Mouse (Mus musculus) limb, embryonic 10.5 days (tissue): ENCODE measurements around the gene Gmds. TPM values are rescaled to one million over a fixed set of nuclear protein-coding genes. Genes with fewer than 3 reads are reported as not detected.

ENCODE experiments used
- DNase-seq: peaks from one replicate; pipeline ENCODE4 v3.0.0-alpha.2; 2017; ENCODE audit warnings: low spot score
- H3K27ac ChIP-seq: fragments of 300-500 bp; sonication (generic); 2 replicates; pipeline ENCODE4 v1.5.1; 2016; ENCODE audit warnings: mild to moderate bottlenecking
- H3K27me3 ChIP-seq: fragments of 300-500 bp; sonication (generic); 2 replicates; pipeline ENCODE4 v1.6.1; 2016; ENCODE audit warnings: low read depth, mild to moderate bottlenecking; ENCODE audit not compliant: poor library complexity, severe bottlenecking
- H3K36me3 ChIP-seq: fragments of 300-500 bp; sonication (generic); 2 replicates; pipeline ENCODE4 v1.6.1; 2016; ENCODE audit warnings: mild to moderate bottlenecking, moderate library complexity
- H3K4me1 ChIP-seq: fragments of 300-500 bp; sonication (generic); 2 replicates; pipeline ENCODE4 v1.6.1; 2016
- H3K4me3 ChIP-seq: fragments of 300-500 bp; sonication (generic); 2 replicates; pipeline ENCODE4 v1.5.1; 2016; ENCODE audit warnings: mild to moderate bottlenecking, moderate library complexity
- H3K9me3 ChIP-seq: fragments of 300-500 bp; sonication (generic); replicated peaks from 2 replicates; pipeline ENCODE4 v1.6.1; 2016; ENCODE audit warnings: mild to moderate bottlenecking
- WGBS: fragments of 180-500 bp; shearing (Covaris S2); methylation state at CpG from one replicate; pipeline ENCODE4 v1.1.7; 2016; 5-methylcytosine and 5-hydroxymethylcytosine counted together
- polyA plus RNA-seq: library from polyadenylated mRNA; unstranded; fragments of >200 nt; fragmentation: Nextera tagmentation; extraction: Ambion mirVana; gene quantifications from 2 replicates; pipeline ENCODE4 v1.2.1, GENCODE M21; 2016

Gmds gene
- polyA plus RNA-seq, 1 experiment from 2014 or later = 22.9 TPM

DNA sequence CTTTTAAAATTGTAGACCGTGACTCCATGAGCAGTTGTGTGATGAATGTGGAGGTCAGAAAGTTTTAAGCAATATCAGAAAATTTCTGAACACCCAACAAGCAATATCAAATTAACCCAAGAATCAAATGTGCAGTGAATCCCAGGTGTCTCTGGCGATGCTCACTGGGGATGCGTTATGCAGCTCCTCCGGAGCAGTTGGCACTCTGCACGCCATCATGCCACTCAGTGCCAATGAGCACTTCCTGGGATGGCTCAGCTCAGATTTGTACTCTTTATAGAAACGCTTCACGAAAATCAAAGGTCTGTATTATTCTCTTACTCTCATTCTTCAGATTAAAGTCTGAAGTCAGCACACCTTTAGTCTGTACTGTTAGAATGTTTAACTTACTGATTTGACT, 360.4 kb downstream of the Gmds start:
- no peak for DNase-seq
- Histone ChIP-seq H3K27me3 (peaks cover 77% of the 10 kb centered on the region), H3K27ac (no peak overlapping the region), H3K4me3 (no peak overlapping the region), H3K4me1 (peaks cover 15% of the 10 kb centered on the region; the same call in 1 of the 2 replicates), H3K36me3 (no peaks in the 10 kb centered on the region), H3K9me3 (no peaks in the 10 kb centered on the region)
- WGBS = 95% methylated on average over 7 of the region's 7 CpGs

DNA sequence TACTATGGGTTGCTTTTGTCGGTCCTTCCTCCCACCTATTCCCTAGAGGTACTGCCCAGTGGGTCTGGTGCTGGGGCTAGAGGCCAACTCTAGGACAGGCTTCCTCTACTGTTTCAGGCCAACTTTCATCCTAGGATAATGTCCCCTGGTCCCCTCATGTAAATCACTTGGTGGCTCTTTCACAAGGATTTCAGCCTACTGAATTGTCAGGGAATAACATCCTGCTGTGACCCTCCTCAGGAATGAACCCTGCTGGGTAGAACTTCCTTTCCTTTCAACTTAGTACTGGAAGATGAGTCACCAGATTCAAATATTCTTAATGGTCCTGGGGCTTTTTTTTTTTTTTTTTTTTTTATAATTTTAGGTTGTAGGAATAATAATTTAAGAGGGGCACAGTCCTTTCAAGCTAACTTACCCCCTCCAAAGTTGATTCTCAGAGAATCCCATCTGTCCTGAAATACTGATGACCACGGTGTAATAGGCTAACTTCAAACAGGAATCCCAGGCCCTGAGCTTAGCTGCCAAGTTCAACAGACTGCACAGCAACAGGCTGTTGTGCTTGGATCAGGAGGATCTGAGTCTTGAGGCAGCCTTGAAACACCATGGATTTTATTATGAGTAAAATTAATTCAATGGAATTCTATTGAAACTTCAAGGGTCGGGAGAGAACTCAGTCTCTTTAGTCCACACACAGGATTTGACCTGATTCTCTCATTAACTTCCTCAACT, 363.6 kb downstream of the Gmds start:
- DNase-seq = no peak
- Histone ChIP-seq H3K27ac (no peak overlapping the region), H3K4me3 (no peak overlapping the region), H3K36me3 (no peaks in the 10 kb centered on the region), H3K4me1 (peaks cover 45% of the 10 kb centered on the region), H3K27me3 (peaks cover 77% of the 10 kb centered on the region), H3K9me3 (no peaks in the 10 kb centered on the region)
- 36% methylated on average over 3 of the region's 3 CpGs for WGBS

DNA sequence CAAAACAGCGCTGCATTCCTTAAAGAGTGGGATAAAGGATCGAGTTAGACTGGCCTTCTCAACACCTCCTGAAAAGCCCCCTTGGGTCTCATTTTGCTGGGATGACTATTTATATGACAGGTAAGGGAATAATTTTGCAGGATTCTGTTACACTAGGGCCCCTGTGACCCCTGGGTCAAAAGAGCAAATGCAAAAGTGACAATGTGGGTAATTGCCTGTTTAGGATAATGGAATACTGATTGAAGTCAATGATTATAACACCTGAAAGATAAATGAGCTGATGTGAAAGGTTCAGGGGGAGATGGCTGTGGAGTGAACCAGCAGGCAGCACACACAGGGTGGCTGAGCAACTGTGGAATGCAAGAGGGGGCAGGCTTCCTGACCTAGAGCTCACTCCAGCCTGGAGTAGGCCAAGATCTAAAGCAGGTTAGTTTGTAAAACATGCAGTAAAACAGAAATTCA, 367.5 kb downstream of the Gmds start:
- no peak overlapping the region; the same call in 1 of the 2 replicates for H3K27ac ChIP-seq
- H3K9me3 ChIP-seq = no peaks in the 10 kb centered on the region
- no peak overlapping the region for H3K4me3 ChIP-seq
- 12% methylated on average over 2 of the region's 2 CpGs for WGBS
- H3K27me3 ChIP-seq = peaks cover 80% of the 10 kb centered on the region
- no peaks in the 10 kb centered on the region for H3K36me3 ChIP-seq
- H3K4me1 ChIP-seq = peaks cover 53% of the 10 kb centered on the region
- DNase-seq = peak; percentile 60

DNA sequence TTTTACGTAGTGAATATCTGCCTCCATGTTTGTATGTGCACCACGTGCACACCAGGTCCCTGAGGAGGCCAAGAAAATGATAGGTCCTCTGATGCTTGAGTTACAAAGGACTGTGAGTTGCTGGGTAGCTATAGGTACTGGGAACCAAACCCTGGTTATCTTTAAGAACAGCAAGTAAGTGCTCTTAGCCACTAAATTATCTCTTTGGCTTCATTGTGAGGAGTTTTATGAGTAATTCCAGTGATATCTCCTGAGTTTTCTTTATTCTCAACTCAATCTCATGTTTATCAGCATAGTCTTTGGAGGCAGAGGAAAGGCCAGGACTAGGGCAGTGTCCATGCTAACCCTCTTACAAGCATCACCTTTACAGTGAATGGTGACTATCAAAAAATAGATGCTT, 370.3 kb downstream of the Gmds start:
- Histone ChIP-seq H3K4me1 (peaks cover 41% of the 10 kb centered on the region), H3K36me3 (no peaks in the 10 kb centered on the region), H3K27ac (no peak overlapping the region), H3K27me3 (peaks cover 77% of the 10 kb centered on the region), H3K9me3 (no peaks in the 10 kb centered on the region), H3K4me3 (no peak overlapping the region)
- no peak for DNase-seq
- WGBS = 91% methylated on average over 2 of the region's 2 CpGs

DNA sequence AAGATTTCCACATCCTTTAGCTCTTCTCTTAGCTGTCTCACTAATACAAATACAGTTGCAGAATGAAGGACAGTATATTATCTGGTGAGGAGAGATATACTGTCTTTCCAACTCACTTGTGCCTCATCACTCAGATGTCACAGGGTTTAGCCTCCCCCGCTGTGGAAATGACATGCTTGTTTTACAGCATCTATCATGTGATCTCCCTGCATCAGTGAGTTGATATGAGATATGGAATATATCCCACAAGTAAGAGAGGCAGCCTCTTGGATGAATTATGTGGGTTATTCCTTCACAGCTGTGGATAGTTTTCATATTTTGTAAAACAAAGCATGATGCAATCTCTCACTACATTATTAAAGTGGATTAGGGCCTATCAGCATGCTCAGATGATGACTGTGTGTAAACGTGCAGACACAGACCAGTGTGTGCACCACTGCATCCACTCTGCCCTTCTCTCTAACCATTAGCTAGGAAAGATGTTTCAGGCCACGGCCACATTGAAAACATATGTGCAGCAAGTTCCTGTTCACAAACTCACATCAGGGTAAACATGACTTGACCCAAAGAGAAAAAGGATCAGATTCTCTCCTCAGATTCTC, 371.5 kb downstream of the Gmds start:
- peaks cover 32% of the 10 kb centered on the region for H3K4me1 ChIP-seq
- 45% methylated on average over 3 of the region's 3 CpGs for WGBS
- no peak for DNase-seq
- H3K36me3 ChIP-seq = no peaks in the 10 kb centered on the region
- H3K4me3 ChIP-seq = no peak overlapping the region
- peaks cover 75% of the 10 kb centered on the region for H3K27me3 ChIP-seq
- H3K27ac ChIP-seq = peak overlapping the region; percentile 58; the same call in 1 of the 2 replicates
- H3K9me3 ChIP-seq = no peaks in the 10 kb centered on the region

DNA sequence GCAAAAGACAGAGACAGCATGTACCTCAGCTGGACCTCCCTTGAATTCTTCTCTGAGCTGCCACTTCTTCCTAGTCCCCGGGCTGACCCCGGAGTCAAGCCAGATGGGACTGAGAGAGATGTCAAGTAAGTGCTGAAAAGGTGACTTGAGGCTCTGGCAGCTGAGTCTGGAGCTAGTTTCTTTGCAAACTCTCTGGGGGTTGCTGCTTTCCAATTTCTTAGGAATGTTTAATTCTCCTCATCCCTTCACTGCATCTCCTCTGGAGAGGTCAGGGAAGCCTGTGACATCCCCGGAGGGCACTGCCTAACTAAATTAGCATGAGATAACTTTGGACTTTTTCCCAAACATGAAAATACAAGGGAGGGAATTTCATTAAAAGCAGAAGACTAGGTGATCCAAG, 378.0 kb downstream of the Gmds start:
- WGBS = 29% methylated on average over 3 of the region's 3 CpGs
- Histone ChIP-seq H3K9me3 (no peaks in the 10 kb centered on the region), H3K36me3 (no peaks in the 10 kb centered on the region), H3K27ac (no peak overlapping the region), H3K27me3 (peaks cover 71% of the 10 kb centered on the region), H3K4me3 (no peak overlapping the region), H3K4me1 (peaks cover 25% of the 10 kb centered on the region)
- DNase-seq = no peak

DNA sequence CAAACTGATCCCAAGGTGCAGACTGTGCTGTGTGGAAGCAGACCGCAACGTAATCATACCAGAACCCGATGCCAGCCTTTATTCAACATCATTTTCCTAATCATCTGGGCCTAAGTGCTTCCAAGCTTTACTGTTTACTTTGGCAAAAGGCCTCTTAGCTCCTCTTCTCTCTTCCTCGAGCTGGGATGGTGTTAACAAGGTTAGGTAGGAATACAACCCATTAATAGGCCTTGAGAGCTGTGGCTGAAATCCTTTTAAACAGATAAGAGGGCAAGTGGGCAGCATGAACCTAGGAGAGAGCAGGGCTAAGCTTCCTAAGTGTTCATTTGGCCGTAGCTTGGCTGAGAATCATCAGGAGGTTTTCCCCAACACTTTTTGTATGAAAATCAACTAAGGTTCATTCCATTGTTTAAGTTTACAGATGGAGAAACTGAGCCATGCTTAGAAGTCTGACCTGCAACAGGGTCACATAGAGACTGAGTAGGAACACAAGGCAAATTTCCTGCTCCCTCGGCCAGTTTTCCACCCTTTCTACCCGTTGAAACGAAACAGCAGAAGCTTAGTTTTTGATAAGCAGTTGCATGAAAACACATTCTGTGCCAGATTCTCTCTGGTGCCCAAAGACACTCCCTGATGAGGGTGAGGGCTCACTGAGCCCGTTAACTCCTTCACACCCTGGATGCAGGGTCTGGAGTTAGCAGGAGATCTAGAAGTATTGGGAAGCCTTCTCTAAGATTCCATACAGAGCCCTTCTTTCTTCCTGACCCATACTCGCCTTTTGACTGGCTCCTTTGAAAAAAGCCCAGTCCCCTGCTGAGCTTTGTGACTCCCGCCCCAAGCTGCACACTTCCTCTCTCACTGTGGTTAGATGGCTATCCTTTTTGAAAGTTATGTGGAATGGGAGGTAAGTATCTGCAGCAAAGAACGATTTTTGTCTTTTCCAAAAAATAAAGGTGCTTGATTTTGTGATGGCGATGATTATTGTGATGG, 379.9 kb downstream of the Gmds start:
- Histone ChIP-seq H3K4me1 (peaks cover 25% of the 10 kb centered on the region), H3K4me3 (no peak overlapping the region), H3K36me3 (no peaks in the 10 kb centered on the region), H3K27me3 (peaks cover 54% of the 10 kb centered on the region), H3K27ac (no peak overlapping the region; the same call in 1 of the 2 replicates), H3K9me3 (no peaks in the 10 kb centered on the region)
- no peak for DNase-seq
- 58% methylated on average over 13 of the region's 13 CpGs for WGBS

DNA sequence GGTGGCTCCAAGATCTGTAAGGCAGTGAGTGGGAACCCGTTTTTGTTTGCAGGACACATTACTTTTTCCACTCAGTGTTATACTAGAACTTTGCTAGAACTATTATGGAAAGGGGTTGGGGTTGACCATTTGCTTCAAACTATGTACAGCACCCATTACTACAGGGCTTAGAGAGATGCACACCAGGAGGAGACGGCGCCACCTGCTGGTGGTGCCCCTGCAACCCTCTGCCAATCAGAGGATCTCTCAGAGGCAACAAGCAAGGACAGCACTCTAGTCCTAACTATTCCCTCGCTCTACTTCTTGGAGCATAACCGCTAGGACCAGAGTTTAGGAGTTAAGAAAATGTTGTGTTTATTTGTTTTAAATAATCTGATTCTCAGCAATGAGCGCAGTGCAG, 382.0 kb downstream of the Gmds start:
- 82% methylated on average over 6 of the region's 6 CpGs for WGBS
- no peak for DNase-seq

DNA sequence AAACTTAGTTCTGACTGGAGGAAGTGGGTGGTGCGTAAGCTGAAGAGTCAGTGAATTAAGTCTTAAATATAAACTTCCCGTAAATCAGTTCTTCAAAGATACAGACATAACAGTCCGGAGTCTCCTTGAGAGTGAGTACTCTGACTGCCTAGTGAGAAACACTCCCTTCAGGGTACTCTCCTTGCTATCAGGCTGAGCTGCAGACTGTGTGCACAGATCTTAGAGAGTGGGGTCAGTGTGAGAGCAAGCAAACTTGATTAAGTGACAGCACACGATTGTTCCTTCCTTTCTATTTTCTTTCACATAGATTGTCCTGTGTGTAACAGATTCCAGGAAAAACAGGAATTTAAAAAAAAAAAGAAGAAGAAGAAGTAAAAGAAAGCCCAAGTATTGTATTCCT, 382.4 kb downstream of the Gmds start:
- no peaks in the 10 kb centered on the region for H3K9me3 ChIP-seq
- peaks cover 25% of the 10 kb centered on the region for H3K4me1 ChIP-seq
- no peak for DNase-seq
- H3K27me3 ChIP-seq = peaks cover 49% of the 10 kb centered on the region
- 79% methylated on average over 4 of the region's 4 CpGs for WGBS
- no peaks in the 10 kb centered on the region for H3K36me3 ChIP-seq
- H3K27ac ChIP-seq = no peak overlapping the region
- H3K4me3 ChIP-seq = no peak overlapping the region

More for the DNA sequence above, 382.0 kb downstream of the Gmds start:
- Histone ChIP-seq H3K36me3 (no peaks in the 10 kb centered on the region), H3K27ac (no peak overlapping the region), H3K4me3 (no peak overlapping the region), H3K27me3 (peaks cover 51% of the 10 kb centered on the region), H3K9me3 (no peaks in the 10 kb centered on the region), H3K4me1 (peaks cover 25% of the 10 kb centered on the region)

DNA sequence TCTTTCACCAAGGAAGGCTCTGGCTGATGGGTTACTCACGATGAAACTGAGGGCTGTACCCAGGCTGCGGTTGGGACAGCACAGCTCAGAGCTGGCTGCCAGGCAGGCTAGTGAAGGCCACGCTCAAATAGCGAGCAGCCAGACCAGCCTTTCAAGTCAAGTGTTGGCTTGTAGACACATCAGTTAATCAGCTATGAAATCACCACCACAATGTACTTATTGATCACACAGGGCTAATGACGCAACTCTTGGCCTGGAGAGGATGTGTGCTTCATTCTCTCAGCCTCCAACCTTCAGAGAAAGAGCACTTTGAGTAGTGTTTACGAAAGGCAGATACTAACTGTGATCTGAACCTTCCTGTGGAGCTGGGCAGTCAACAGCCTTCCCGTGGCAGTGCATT, 383.4 kb downstream of the Gmds start:
- Histone ChIP-seq H3K36me3 (no peaks in the 10 kb centered on the region), H3K9me3 (no peaks in the 10 kb centered on the region), H3K4me1 (peaks cover 18% of the 10 kb centered on the region; the same call in 1 of the 2 replicates), H3K4me3 (no peak overlapping the region), H3K27me3 (peaks cover 51% of the 10 kb centered on the region), H3K27ac (no peak overlapping the region)
- DNase-seq = no peak
- WGBS = 46% methylated on average over 7 of the region's 7 CpGs

DNA sequence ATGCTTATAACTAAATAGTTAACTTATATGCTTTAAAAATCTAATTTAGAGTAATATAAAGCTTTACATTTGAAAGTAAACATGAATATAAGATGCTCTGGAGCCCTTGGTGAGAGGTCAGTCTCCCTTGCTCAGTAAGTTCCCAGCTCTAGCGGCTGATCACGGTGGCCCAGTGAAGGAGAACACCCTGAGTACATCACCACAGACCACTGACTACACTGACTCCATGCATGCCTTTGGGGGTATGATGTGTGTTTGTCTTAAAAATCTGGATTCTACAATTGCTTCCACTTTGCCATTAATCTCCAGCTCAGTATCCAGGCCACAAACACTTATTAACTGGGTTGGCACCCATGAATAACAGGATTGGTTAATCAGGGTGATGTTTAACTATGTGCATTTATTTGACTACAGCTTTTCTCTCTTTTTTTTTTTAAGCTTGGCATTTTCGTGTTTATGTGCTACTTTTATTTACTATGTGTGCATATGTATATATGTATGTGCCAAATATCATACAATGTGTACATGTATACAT, 393.8 kb downstream of the Gmds start:
- Histone ChIP-seq H3K9me3 (no peaks in the 10 kb centered on the region), H3K4me1 (peaks cover 7% of the 10 kb centered on the region), H3K4me3 (no peak overlapping the region), H3K27ac (no peak overlapping the region), H3K36me3 (no peaks in the 10 kb centered on the region), H3K27me3 (no peaks in the 10 kb centered on the region)
- whole genome bisulfite sequencing = 94% methylated on average over 3 of the region's 3 CpGs
- DNase-seq = no peak

DNA sequence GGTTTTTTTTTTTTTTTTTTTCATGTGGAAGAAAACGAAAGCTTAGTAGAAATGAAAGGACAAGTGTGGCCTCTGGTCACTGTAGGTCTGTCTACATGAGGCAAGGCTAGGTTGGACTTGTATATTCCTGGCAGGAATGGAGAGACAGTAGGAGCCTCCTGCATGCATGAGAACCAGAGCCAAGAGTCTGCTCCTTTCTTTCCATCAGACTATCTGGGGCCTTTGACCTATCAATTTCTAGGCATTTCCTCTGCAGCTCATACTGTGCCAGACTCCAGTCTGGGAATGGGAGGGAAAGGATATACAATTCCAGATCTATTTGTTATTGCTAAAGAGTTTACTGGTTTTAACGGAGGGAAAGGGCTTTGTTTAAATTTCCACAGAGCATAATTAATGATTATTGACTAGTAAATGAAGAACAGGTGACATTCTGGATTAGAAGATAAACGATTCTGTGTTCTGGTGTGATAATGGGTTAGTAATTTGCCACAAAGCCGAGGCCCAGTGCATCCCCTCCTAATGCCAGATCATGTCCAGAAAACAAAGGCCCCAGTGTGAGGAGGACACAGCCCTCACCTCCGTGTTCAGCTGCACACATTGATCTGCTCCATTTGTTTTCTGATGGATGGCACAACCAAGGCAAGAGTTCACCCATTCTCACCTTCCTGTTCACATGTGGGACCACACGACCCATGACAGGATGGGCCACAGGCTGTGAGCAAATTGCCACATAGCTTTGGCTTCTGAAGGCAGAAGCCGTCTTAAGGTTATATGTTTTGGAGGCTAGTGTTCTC, 394.9 kb downstream of the Gmds start:
- Histone ChIP-seq H3K4me1 (peaks cover 7% of the 10 kb centered on the region), H3K4me3 (no peak overlapping the region), H3K27ac (no peak overlapping the region), H3K36me3 (no peaks in the 10 kb centered on the region), H3K9me3 (no peaks in the 10 kb centered on the region), H3K27me3 (peaks cover 6% of the 10 kb centered on the region)
- WGBS = 46% methylated on average over 7 of the region's 7 CpGs
- DNase-seq = no peak
